Mouse (Mus musculus): ENCODE data around the gene Tmem104.

DNA sequence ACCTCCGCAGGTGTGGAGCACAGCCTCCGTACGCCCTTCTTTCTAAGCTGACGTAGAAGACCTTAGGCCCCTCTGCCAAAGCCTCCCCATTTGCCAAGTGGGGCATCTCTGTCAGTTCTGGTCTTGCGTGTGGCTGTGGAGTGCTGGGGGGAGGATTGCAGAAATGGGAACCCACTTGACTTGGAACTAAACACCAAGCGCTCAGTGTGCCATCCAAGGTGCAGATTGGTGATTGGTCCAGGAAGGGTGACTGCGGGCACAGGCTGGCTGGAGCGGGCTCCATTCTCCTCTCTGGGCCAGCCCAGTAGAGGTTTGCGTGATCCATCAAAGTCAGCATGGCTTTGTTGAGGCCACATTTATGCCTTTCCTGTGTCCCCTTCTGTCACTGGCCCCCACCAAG lies 15.5 kb downstream of the Tmem104 start:
- no peak for TF ChIP-seq GATA1 (IDR thresholded peaks at IDR 0.05; ENCODE audit: low read length)
- no peak for TF ChIP-seq TAL1 (IDR thresholded peaks at IDR 0.05; ENCODE audit: low read length)

Measured in erythroblast, embryonic 14.5 days (primary cell).